Mouse (Mus musculus) forebrain, embryonic 15.5 days (tissue): ENCODE data around the gene Atpaf1. TPM values are rescaled to one million over a fixed set of nuclear protein-coding genes. Genes with fewer than 3 reads are reported as not detected.

Source experiments
- ATAC-seq: fragments of 200-750 bp; cut with Nextera tagmentation; replicated peaks from 2 replicates; pipeline ENCODE4 v1.8.0; 2017; ENCODE audit warnings: mild to moderate bottlenecking, moderate TSS enrichment, moderate library complexity
- H3K27ac ChIP-seq: fragments of 300-500 bp; sonication (generic); replicated peaks from 2 replicates; pipeline ENCODE4 v1.5.1; 2015; ENCODE audit warnings: mild to moderate bottlenecking, inconsistent platforms
- H3K27me3 ChIP-seq: fragments of 300-500 bp; sonication (generic); 2 replicates; pipeline ENCODE4 v1.6.1; 2015; ENCODE audit warnings: inconsistent platforms
- H3K36me3 ChIP-seq: fragments of 300-500 bp; sonication (generic); 2 replicates; pipeline ENCODE4 v1.6.1; 2015; ENCODE audit warnings: mild to moderate bottlenecking, inconsistent platforms
- H3K4me1 ChIP-seq: fragments of 300-500 bp; sonication (generic); 2 replicates; pipeline ENCODE4 v1.6.1; 2015; ENCODE audit warnings: inconsistent platforms
- H3K4me2 ChIP-seq: fragments of 300-500 bp; sonication (generic); replicated peaks from 2 replicates; pipeline ENCODE4 v1.6.1; 2015; ENCODE audit warnings: mild to moderate bottlenecking, inconsistent platforms
- H3K4me3 ChIP-seq: fragments of 300-500 bp; sonication (generic); 2 replicates; pipeline ENCODE4 v1.5.1; 2015; ENCODE audit warnings: mild to moderate bottlenecking, inconsistent platforms
- H3K9ac ChIP-seq: fragments of 300-500 bp; sonication (generic); replicated peaks from 2 replicates; pipeline ENCODE4 v1.6.1; 2015; ENCODE audit warnings: mild to moderate bottlenecking, inconsistent platforms
- H3K9me3 ChIP-seq: fragments of 300-500 bp; sonication (generic); 2 replicates; pipeline ENCODE4 v1.6.1; 2016; ENCODE audit warnings: inconsistent platforms
- WGBS: fragments of 180-500 bp; shearing (Covaris S2); methylation state at CpG from one replicate; pipeline ENCODE4 v1.1.7; 2015; ENCODE audit warnings: mixed read lengths; 5-methylcytosine and 5-hydroxymethylcytosine counted together
- polyA plus RNA-seq: library from polyadenylated mRNA; unstranded; fragments of >200 nt; fragmentation: Nextera tagmentation; extraction: Ambion mirVana; gene quantifications from 2 replicates; pipeline ENCODE4 v1.2.1, GENCODE M21; 2015

The Atpaf1 gene
- polyA plus RNA-seq, 1 experiment from 2014 or later = 34.6 TPM

DNA sequence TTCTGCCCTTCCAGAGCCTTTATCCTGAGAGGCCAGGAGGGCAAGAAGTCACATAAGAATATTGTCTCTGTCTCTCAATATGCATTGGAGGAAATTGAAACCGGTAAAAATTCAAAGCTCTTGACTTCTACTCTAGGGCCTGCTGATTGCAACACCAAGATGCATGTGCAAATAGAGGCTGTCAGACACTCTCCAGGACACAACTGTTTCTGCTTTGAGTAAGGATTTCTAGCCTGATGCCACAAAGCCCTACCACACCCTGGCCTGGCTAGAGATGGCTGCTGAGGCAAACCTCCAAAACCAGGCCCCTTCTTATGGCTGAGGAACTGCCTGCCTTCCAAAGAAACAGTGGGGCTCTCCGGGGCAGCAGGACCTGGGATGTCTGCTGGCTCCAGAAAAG is 51.0 kb downstream of the Atpaf1 start:
- Histone ChIP-seq H3K4me3 (no peak overlapping the region), H3K9me3 (no peaks in the 10 kb centered on the region), H3K36me3 (no peaks in the 10 kb centered on the region), H3K4me1 (peaks cover 12% of the 10 kb centered on the region), H3K27me3 (no peaks in the 10 kb centered on the region), H3K9ac (no peak overlapping the region), H3K4me2 (no peak overlapping the region), H3K27ac (no peak overlapping the region)
- ATAC-seq = no peak
- WGBS = 82% methylated on average over 2 of the region's 2 CpGs

- H3K27me3 ChIP-seq = no peaks in the 10 kb centered on the region
- H3K9me3 ChIP-seq = no peaks in the 10 kb centered on the region
- no peaks in the 10 kb centered on the region for H3K36me3 ChIP-seq
- no peak overlapping the region for H3K27ac ChIP-seq
- peaks cover 12% of the 10 kb centered on the region for H3K4me1 ChIP-seq
- WGBS = 38% methylated on average over 4 of the region's 4 CpGs
- no peak overlapping the region for H3K4me3 ChIP-seq
- H3K4me2 ChIP-seq = no peak overlapping the region; the same call in 1 of the 2 replicates
- ATAC-seq = no peak
- H3K9ac ChIP-seq = no peak overlapping the region
Measured at GRCm38 (mm10) chr4:115838196-115838595, 53.6 kb downstream of the Atpaf1 start.

DNA sequence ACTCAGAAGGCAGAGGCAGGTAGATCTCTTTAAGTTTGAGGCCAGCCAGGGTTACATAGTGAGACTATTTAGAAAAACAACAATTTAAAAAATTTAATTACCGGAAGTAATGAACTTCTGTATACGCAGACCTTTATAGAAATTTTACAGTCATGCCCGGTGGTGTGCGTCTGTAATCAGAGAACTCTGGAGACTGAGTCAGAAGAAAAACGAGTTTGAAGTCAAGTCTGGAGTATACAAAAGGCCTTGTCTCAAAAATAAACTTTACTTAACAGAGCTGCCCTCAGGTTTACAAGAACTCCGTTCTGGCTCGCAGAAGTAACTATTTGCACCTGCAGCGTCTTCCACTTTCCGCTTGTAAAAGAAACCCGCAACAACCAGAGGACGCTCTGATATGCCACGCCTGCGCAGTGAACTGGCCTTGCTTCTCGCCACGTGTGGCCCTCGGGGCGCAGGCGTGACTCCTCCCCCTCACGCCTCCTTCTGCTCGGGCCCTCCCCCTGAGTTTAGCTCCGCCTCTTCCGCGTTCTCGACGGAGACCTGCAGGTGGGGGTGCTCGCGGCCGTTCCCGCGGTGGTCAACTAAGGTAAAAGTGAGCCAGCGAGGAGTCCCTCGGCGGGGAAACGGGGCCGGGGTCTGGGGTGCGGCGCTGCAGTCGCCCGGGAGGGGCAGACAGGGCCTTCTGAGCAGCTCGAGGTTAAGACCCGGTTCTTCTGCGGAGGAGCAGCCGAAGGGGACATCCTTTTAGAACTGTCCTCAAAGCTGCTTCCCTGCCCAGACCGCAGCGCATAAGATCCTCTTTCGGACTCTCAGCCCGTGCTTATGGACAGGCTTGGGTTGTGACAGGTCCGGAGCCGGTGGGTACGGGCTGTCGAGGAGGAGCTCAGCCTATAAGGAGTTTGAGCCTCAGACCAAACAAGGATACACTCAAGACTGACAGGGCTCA is 54.4 kb downstream of the Atpaf1 start, which contains the start of gene Mknk1:
Gene Mknk1, plus strand, starts transcription at position 503 of the 946 bp plus-strand sequence.
- no peaks in the 10 kb centered on the region for H3K9me3 ChIP-seq
- 2% methylated on average over 51 of the region's 51 CpGs for WGBS
- H3K27ac ChIP-seq = no peak within 1 kb of the TSS
- H3K4me1 ChIP-seq = peaks cover 12% of the 10 kb centered on the region
- no peaks in the 10 kb centered on the region for H3K36me3 ChIP-seq
- H3K4me3 ChIP-seq = peak within 1 kb of the TSS; percentile 63
- peak; percentile 95 for ATAC-seq
- no peaks in the 10 kb centered on the region for H3K27me3 ChIP-seq
- H3K4me2 ChIP-seq = peak within 1 kb of the TSS; percentile 71
- peak within 1 kb of the TSS; percentile 63 for H3K9ac ChIP-seq

DNA sequence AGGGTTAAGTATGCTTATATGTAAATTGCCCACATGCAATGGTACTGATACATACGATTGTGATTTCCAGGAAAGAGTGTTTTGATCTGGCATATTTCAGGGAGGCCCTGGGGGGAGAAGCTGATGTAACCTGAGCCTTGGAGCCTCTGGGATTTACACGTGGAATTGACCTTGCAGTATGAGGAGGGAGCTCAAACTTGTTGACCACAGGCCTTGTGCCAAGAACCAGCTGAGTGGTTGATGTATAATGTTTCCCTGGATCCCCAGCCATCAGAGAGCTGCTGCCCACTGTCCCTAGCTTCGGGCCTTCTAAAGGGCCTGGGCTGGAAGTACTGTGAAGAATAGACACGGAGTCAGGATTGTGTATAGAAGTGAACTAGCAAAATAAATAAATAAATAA is 55.3 kb downstream of the Atpaf1 start:
- 0 out of 2 replicates have a peak, but pooled peaks have one; percentile 1 for ATAC-seq
- Histone ChIP-seq H3K9me3 (no peaks in the 10 kb centered on the region), H3K4me2 (peak overlapping the region; percentile 71; the same call in 1 of the 2 replicates), H3K9ac (no peak overlapping the region), H3K4me1 (peaks cover 19% of the 10 kb centered on the region), H3K36me3 (no peaks in the 10 kb centered on the region), H3K27ac (no peak overlapping the region), H3K27me3 (no peaks in the 10 kb centered on the region), H3K4me3 (peak overlapping the region; percentile 63; the same call in 1 of the 2 replicates)
- WGBS = 61% methylated on average over 4 of the region's 4 CpGs

DNA sequence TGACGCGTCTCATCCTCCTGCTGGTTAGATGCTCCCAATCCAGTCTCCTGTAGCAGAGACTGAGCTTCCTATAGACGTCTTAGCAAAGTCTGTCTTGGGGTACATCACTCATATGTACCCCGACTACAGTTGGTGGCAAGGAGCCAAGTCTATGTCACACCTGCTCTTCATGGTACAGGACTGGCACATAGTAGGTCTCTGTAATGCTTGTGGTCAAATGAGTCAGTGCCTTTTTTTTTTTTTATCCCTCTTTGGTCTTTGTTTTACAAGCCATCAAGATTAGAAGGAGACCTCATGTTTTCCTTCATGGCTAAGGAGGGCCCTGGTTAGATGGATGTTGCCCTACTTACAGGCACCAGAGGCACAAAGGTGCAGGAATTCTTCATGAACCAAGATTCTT is 56.2 kb downstream of the Atpaf1 start:
- Histone ChIP-seq H3K9ac (no peak overlapping the region), H3K27ac (no peak overlapping the region), H3K4me3 (no peak overlapping the region), H3K4me2 (no peak overlapping the region), H3K4me1 (peaks cover 19% of the 10 kb centered on the region), H3K9me3 (no peaks in the 10 kb centered on the region), H3K36me3 (no peaks in the 10 kb centered on the region), H3K27me3 (no peaks in the 10 kb centered on the region)
- ATAC-seq = no peak
- 82% methylated on average over 4 of the region's 4 CpGs for WGBS

GRCm38 (mm10) chr4:115846656-115847055 is 62.0 kb downstream of the Atpaf1 start:
- 46% methylated on average over 2 of the region's 2 CpGs for WGBS
- Histone ChIP-seq H3K9me3 (no peaks in the 10 kb centered on the region), H3K4me1 (peaks cover 15% of the 10 kb centered on the region; the same call in 1 of the 2 replicates), H3K27ac (no peak overlapping the region), H3K4me2 (no peak overlapping the region), H3K36me3 (0 out of 2 replicates have a peak, but pooled peaks cover 10% of the 10 kb centered on the region), H3K27me3 (no peaks in the 10 kb centered on the region), H3K9ac (no peak overlapping the region), H3K4me3 (no peak overlapping the region)
- no peak for ATAC-seq

GRCm38 (mm10) chr4:115847377-115847776 is 62.8 kb downstream of the Atpaf1 start:
- H3K36me3 ChIP-seq = 0 out of 2 replicates have a peak, but pooled peaks cover 10% of the 10 kb centered on the region
- no peak overlapping the region for H3K27ac ChIP-seq
- H3K9me3 ChIP-seq = no peaks in the 10 kb centered on the region
- no peaks in the 10 kb centered on the region for H3K27me3 ChIP-seq
- no peak overlapping the region for H3K4me3 ChIP-seq
- no peak overlapping the region for H3K9ac ChIP-seq
- ATAC-seq = no peak
- peaks cover 15% of the 10 kb centered on the region; the same call in 1 of the 2 replicates for H3K4me1 ChIP-seq
- WGBS = 32% methylated on average over 5 of the region's 5 CpGs
- H3K4me2 ChIP-seq = no peak overlapping the region

- H3K4me3 ChIP-seq = no peak overlapping the region
- 0 out of 2 replicates have a peak, but pooled peaks cover 10% of the 10 kb centered on the region for H3K36me3 ChIP-seq
- no peak overlapping the region for H3K9ac ChIP-seq
- no peak overlapping the region for H3K27ac ChIP-seq
- H3K4me1 ChIP-seq = peaks cover 15% of the 10 kb centered on the region; the same call in 1 of the 2 replicates
- no peaks in the 10 kb centered on the region for H3K27me3 ChIP-seq
- ATAC-seq = no peak
- no peak overlapping the region for H3K4me2 ChIP-seq
- H3K9me3 ChIP-seq = no peaks in the 10 kb centered on the region
- WGBS = 96% methylated on average over 1 of the region's 1 CpGs
Measured at GRCm38 (mm10) chr4:115848083-115848482, 63.5 kb downstream of the Atpaf1 start.

DNA sequence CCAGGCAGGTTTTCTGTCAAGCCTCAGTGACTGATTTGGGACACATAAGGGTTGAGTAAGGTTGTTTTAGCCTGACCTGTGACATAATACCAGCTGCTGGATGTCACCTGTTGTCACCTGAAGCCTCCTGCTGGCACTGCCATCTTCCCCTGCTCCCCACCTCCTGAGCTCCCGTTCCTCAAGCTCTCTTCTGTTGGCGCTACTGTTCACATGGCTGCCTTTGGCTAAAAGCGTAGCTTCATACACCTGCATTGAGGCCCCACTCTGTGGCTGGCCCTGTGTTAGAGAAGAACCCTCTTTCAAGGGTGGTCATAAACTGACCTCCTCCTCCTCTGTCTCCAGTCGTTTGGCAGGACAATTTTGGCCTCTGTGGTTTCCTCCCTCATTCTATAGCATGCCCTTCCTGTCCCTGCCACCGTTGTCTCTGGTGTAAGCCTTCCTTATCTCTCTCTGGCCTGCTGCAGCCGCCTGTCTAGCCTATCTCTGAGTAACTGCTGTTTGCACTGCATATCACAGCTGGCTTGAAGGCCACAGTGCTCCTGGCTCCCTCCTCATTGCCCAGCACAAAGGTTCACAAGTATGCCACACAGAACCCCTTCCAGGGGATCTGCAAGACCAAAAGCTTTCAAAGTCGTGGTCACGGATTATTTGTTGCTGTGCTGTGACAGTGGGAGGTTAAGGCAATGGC is 64.5 kb downstream of the Atpaf1 start:
- no peak for ATAC-seq
- 79% methylated on average over 8 of the region's 8 CpGs for WGBS

DNA sequence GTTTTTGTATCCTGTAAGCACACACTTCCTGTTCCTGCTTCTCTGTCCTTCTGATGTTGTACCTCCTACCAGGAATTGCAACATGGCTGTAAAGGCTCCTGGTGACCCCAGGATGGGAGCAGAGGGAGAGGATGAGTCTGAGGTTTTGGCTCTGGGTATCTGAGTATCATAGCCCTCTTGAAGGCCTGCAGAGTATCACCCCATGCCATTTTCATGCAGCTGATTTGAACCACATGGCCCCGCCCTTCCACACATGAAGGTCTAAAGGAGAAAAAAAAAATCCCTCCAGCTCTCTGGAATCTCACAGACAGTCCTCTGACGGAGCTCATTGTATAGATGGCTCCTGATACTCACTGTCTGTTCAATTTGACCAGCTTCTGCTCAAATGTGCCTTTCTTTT is 65.5 kb downstream of the Atpaf1 start:
- H3K27me3 ChIP-seq = no peaks in the 10 kb centered on the region
- H3K4me2 ChIP-seq = no peak overlapping the region
- H3K36me3 ChIP-seq = 0 out of 2 replicates have a peak, but pooled peaks cover 10% of the 10 kb centered on the region
- H3K9me3 ChIP-seq = no peaks in the 10 kb centered on the region
- H3K27ac ChIP-seq = no peak overlapping the region
- peaks cover 12% of the 10 kb centered on the region for H3K4me1 ChIP-seq
- no peak overlapping the region for H3K9ac ChIP-seq
- H3K4me3 ChIP-seq = no peak overlapping the region
- ATAC-seq = no peak
- 79% methylated on average over 2 of the region's 2 CpGs for WGBS

More for the DNA sequence above, 64.5 kb downstream of the Atpaf1 start:
- no peaks in the 10 kb centered on the region for H3K27me3 ChIP-seq
- H3K4me2 ChIP-seq = no peak overlapping the region
- H3K4me1 ChIP-seq = peaks cover 15% of the 10 kb centered on the region; the same call in 1 of the 2 replicates
- 0 out of 2 replicates have a peak, but pooled peaks cover 10% of the 10 kb centered on the region for H3K36me3 ChIP-seq
- no peaks in the 10 kb centered on the region for H3K9me3 ChIP-seq
- H3K4me3 ChIP-seq = no peak overlapping the region
- H3K9ac ChIP-seq = no peak overlapping the region
- no peak overlapping the region for H3K27ac ChIP-seq

DNA sequence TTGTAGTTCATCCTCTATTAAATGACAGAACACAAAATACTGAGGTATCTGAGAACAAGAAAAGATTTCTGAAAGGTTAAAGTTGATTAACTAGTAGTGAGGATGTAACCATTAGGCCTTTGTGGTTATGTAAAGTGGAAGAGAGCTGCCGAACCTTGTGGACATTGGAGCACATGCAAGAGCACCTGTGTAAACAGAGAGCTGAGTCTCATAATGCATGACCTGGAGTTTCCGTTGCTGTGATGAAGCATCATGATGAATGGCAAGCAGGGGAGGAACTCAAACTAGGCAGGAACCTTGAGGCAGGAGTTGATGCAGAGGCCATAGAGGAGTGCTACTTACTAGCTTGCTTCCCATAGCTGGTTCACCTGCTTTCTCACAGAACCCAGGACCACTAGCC is 66.0 kb downstream of the Atpaf1 start:
- H3K36me3 ChIP-seq = 0 out of 2 replicates have a peak, but pooled peaks cover 10% of the 10 kb centered on the region
- peaks cover 17% of the 10 kb centered on the region for H3K4me1 ChIP-seq
- no peaks in the 10 kb centered on the region for H3K27me3 ChIP-seq
- H3K4me3 ChIP-seq = no peak overlapping the region
- no peak overlapping the region for H3K9ac ChIP-seq
- H3K4me2 ChIP-seq = no peak overlapping the region
- no peak for ATAC-seq
- 67% methylated on average over 2 of the region's 2 CpGs for WGBS
- H3K27ac ChIP-seq = no peak overlapping the region
- no peaks in the 10 kb centered on the region for H3K9me3 ChIP-seq

- H3K36me3 ChIP-seq = 0 out of 2 replicates have a peak, but pooled peaks cover 10% of the 10 kb centered on the region
- no peak overlapping the region for H3K9ac ChIP-seq
- no peak overlapping the region for H3K27ac ChIP-seq
- WGBS = 93% methylated on average over 6 of the region's 6 CpGs
- no peaks in the 10 kb centered on the region for H3K27me3 ChIP-seq
- H3K4me2 ChIP-seq = no peak overlapping the region
- H3K9me3 ChIP-seq = no peaks in the 10 kb centered on the region
- ATAC-seq = no peak
- peaks cover 26% of the 10 kb centered on the region for H3K4me1 ChIP-seq
- H3K4me3 ChIP-seq = no peak overlapping the region
Measured at GRCm38 (mm10) chr4:115851569-115851968, 67.0 kb downstream of the Atpaf1 start.
